Mouse (Mus musculus) c-Kit-positive CD71-negative TER-119-negative erythroid progenitor cells, embryonic 14.5 days (primary cell): ENCODE data around the gene Ece1.

Experiments used
- DNase-seq: peaks from one replicate; pipeline ENCODE4 v3.0.0-alpha.2; 2013; ENCODE audit warnings: low read depth

The Ece1 gene

GRCm38 (mm10) chr4:137855741-137856341 is 6.2 kb upstream of the Ece1 start:
- DNase-seq = no peak

- DNase-seq = peak; percentile 72
Measured at GRCm38 (mm10) chr4:137857116-137857515, 4.9 kb upstream of the Ece1 start.

GRCm38 (mm10) chr4:137858371-137858770 is 3.7 kb upstream of the Ece1 start:
- no peak for DNase-seq

GRCm38 (mm10) chr4:137861461-137862011 is 501 bp upstream of the Ece1 start:
- DNase-seq = no peak

GRCm38 (mm10) chr4:137862516-137863240 is 641 bp downstream of the Ece1 start:
- no peak for DNase-seq

GRCm38 (mm10) chr4:137864031-137864430 is 2.0 kb downstream of the Ece1 start:
- DNase-seq = no peak

- no peak for DNase-seq
Measured at GRCm38 (mm10) chr4:137864769-137865168, 2.7 kb downstream of the Ece1 start.

- DNase-seq = no peak
Measured at GRCm38 (mm10) chr4:137865221-137865641, 3.2 kb downstream of the Ece1 start.

- DNase-seq = no peak
Measured at GRCm38 (mm10) chr4:137866206-137866863, 4.3 kb downstream of the Ece1 start.

GRCm38 (mm10) chr4:137867225-137867624 is 5.2 kb downstream of the Ece1 start:
- DNase-seq = no peak

GRCm38 (mm10) chr4:137867675-137868257 is 5.7 kb downstream of the Ece1 start:
- DNase-seq = no peak

GRCm38 (mm10) chr4:137869667-137870274 is 7.7 kb downstream of the Ece1 start:
- DNase-seq = no peak

GRCm38 (mm10) chr4:137870979-137871378 is 8.9 kb downstream of the Ece1 start:
- no peak for DNase-seq

GRCm38 (mm10) chr4:137871431-137871830 is 9.4 kb downstream of the Ece1 start:
- no peak for DNase-seq

- DNase-seq = no peak
Measured at GRCm38 (mm10) chr4:137874337-137874736, 12.3 kb downstream of the Ece1 start.

GRCm38 (mm10) chr4:137874826-137875225 is 12.8 kb downstream of the Ece1 start:
- no peak for DNase-seq

GRCm38 (mm10) chr4:137875466-137876092 is 13.5 kb downstream of the Ece1 start:
- no peak for DNase-seq

- DNase-seq = no peak
Measured at GRCm38 (mm10) chr4:137876834-137877233, 14.8 kb downstream of the Ece1 start.

GRCm38 (mm10) chr4:137877432-137877881 is 15.4 kb downstream of the Ece1 start:
- DNase-seq = no peak

GRCm38 (mm10) chr4:137879383-137880156 is 17.5 kb downstream of the Ece1 start:
- no peak for DNase-seq

GRCm38 (mm10) chr4:137881445-137881844 is 19.4 kb downstream of the Ece1 start:
- DNase-seq = no peak
